Mouse (Mus musculus): ENCODE results near the gene Adgre5.

Adgre5 gene

GRCm38 (mm10) chr8:83689264-83689663 is 51.9 kb downstream of the Adgre5 start:
- no peak for DNase-seq (ENCODE audit: low read depth, low spot score)

GRCm38 (mm10) chr8:83684517-83684916 is 56.6 kb downstream of the Adgre5 start:
- DNase-seq (ENCODE audit: low read depth, low spot score): no peak

- DNase-seq (ENCODE audit: low read depth, low spot score): no peak
These were observed 60.0 kb downstream of the Adgre5 start for GRCm38 (mm10) chr8:83681099-83681498.

- DNase-seq (ENCODE audit: low read depth, low spot score): no peak
These were observed 60.5 kb downstream of the Adgre5 start for GRCm38 (mm10) chr8:83680603-83681002.

GRCm38 (mm10) chr8:83679866-83680265 is 61.3 kb downstream of the Adgre5 start:
- DNase-seq (ENCODE audit: low read depth, low spot score): no peak

GRCm38 (mm10) chr8:83674497-83674896 is 66.6 kb downstream of the Adgre5 start:
- DNase-seq (ENCODE audit: low read depth, low spot score): no peak
